Mouse (Mus musculus) urinary bladder, postnatal 10 days (tissue): ENCODE measurements around the gene Gm43191.
"Not testable (repeated sequence)": the region's sequence is repeated elsewhere in the genome, so short reads cannot be mapped to it uniquely, and the experiment has no call there.

Experiments used
- DNase-seq: peaks from one replicate; pipeline ENCODE4 v3.0.0; 2022; ENCODE audit warnings: low spot score

Gene Gm43191

GRCm38 (mm10) chr3:116661288-116661869 is 19.7 kb downstream of the Gm43191 start:
- DNase-seq, result no peak

GRCm38 (mm10) chr3:116659856-116660430 is 21.1 kb downstream of the Gm43191 start:
- DNase-seq, result no peak

GRCm38 (mm10) chr3:116658928-116659565 is 22.0 kb downstream of the Gm43191 start:
- DNase-seq, result no peak

DNA sequence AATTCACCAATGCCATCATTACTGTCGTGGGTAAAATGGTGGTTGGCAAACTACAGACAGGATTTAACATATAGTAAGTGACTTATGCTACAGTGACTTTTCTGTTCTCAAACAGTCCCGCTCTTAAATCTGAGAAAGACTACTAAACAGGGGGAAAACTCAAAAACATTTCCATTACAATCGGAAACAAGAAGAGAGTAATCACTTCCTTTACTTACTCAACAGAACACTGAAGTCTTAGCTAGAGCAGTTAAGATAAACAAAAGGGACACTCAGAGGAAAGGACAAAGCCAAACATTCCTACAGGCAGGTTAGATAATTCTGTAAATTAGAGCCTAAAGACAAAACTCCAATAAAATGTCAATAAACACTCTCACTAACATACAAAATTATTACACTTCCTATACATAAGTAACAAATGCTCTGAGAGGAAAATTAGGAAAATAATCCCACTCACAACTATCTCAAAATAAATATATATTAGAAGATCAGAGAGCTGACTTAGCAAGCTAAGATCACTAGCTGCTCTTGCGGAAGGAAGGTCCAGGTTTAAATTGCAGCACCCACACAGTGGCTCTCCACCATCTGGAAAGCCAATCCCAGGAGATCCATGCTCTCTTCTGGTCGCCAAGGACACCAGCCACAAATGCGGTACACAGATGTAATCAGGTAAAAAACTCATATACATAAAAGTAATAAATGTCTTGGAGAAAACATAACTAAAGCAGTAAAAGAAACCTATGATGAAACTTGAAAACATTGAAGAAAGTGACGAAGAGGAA is 24.7 kb downstream of the Gm43191 start:
- no peak for DNase-seq

GRCm38 (mm10) chr3:116654051-116654450 is 27.0 kb downstream of the Gm43191 start:
- DNase-seq, result not testable (repeated sequence)

DNA sequence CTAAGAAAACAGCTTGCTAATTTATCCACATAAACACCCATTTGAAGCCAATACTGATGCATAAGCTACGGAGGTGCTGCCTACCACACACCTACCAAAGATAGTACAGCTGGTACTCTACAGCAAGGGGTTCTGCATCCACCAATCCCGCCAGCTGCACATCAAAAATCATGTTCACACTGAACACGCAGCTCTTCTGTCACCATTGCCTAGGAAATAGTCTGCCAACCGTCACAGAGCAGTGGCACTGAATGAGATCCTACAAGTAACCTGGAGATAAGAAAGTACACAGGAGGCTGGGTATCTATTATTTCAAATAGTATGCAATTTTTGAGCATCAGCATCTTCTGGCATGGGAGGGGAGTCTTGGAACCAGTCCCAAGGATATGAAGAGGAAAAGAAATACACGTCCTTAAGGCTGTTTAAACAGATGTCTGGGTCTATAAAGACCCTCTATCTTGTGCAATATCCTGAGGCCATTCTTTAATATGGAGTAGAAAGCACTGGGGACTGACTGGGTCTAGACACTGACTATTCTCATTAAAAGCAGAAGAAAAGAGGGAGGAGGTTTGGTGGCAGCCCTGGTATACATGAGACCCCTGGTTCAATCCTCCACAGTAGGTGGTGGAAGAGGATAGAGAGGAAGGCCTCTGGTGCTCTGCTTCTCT is 27.6 kb downstream of the Gm43191 start:
- DNase-seq, result no peak

GRCm38 (mm10) chr3:116652033-116652446 is 29.0 kb downstream of the Gm43191 start:
- no peak for DNase-seq

GRCm38 (mm10) chr3:116650698-116651097 is 30.4 kb downstream of the Gm43191 start:
- DNase-seq, result no peak

- no peak for DNase-seq
These were observed 32.3 kb downstream of the Gm43191 start for GRCm38 (mm10) chr3:116648805-116649204.

- DNase-seq, result no peak
These were observed 34.7 kb downstream of the Gm43191 start for GRCm38 (mm10) chr3:116646387-116646786.

DNA sequence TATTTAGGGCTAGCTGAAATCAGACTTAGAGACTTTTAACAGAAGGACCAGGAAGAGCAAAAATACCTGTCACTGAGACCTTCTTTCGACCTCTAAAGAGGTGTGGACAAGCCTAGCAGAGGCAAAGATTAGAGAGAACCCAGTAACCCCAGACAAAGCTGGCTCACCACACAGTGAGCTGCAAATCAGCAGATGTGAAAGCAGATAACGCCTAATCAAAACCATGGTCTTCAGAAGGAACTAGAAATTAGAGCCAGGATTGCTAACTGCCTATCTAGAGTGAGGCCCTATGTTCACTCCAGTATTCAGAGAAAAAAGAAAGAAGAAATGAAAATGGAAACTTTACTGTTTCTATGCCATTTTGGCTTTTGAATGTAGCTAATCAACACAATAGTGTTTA is 38.7 kb downstream of the Gm43191 start:
- no peak for DNase-seq

GRCm38 (mm10) chr3:116641811-116642371 is 39.2 kb downstream of the Gm43191 start:
- DNase-seq, result no peak

GRCm38 (mm10) chr3:116640024-116640423 is 41.0 kb downstream of the Gm43191 start:
- no peak for DNase-seq

DNA sequence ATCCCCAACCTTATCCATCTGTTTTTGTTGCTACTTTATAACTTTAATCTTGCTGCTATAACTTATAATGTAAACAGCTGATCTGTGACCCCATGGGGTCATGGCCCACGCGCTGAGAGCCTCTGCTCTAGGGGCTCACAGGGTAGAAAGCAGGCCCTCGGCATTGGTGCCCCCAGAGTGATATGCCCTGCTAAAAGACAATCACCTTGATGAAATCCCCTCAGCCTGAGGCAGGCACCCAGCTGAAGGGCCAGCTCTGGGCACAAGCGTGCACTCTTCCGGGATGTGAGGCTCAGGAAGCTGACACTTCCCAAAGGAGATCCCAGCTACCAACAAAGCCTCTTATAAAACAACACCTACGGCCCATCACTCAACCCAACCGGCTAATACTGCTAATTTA is 42.5 kb downstream of the Gm43191 start:
- DNase-seq, result no peak

DNA sequence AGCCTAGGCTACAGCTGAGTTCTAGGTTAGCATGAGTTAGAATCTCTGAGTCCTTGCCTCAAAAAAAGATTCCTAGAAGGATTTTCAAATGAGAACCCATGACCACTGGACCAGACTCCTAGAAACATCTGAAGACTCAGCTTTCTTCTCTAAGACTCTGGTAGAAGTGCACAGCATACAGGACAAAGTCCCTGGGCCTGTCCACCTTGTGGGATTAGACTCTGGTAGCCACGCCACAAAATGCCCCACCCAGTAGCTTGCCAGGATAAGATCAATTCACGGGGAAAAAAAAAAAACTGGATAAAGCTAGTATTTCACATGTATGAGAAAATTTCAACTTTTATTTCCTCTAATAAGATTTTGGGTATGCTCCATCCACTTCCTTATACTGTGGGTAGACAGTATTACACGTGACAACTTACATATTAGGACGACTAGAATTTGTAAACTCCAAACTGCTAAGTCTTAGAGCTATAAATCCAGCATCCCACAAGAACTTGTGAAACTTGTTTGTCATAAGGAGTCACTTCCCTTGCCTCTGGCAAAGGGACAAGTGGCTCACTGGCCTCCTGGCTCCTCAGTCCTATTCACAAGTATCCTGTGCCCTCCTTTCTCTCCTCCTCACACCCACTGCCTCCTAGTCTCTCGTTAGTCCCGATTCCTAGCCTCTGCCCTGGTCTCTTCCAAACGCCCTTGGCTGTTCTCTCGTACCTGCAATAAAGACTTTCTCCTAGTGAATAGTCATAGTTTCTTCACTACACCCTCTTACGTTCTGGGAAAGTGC is 43.2 kb downstream of the Gm43191 start:
- DNase-seq, result no peak

DNA sequence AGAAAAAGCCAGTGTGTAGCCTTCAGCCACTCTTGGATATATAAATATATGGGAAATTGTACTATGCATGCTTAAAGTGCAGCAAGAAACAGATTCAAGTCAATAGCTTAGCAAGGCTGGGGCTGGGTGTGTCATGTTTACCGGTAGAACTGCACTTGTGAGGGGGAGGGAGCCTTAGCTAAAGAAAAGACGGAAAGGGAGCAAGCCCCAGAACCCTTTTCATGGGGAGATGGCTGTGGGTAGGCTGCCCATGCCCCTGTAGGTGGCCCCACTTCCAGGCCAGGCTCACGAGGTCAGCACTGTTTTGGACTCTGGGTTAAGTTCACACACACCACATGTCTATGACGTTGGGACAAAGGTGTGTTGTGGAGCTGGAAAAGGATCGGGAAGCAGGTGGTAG is 45.3 kb downstream of the Gm43191 start:
- no peak for DNase-seq

DNA sequence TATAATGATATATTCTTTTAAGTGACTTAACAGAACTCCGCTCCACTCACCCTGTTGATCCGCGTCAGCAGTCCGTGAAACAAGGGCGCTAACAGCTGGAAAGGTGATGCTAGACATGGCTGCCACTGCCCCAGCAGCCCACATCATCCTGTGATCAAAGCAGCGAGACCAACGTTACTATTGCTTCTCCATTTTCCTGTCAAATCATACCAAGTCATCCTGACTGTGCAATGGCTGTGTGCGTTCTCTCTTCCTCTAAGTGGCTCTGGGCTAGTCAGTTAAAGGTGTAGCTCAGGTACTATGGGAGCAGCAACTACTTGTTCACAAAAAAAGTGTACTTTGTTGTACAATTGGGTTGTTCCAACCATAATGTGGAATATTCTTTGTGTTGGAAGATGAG is 46.2 kb downstream of the Gm43191 start:
- no peak for DNase-seq

GRCm38 (mm10) chr3:116634091-116634490 is 47.0 kb downstream of the Gm43191 start:
- DNase-seq, result no peak

GRCm38 (mm10) chr3:116632971-116633370 is 48.1 kb downstream of the Gm43191 start:
- DNase-seq, result no peak

DNA sequence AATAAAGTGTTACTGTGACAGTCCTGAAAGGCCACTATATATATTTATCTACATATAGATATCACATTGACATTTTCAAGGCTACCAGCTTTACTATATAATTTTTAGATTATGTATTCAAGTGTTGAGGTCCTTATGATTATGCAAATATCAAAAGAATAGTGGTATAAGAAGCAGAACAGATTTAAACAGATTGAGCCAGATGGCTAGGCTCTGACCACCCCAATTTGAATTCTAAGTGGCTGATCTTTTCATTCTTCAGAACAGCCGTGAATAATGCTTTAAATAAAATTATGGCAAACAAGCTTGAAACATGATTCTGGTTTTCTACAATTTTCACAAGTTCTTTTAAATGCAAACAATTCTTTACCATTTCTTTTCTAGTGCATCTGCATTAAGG is 49.6 kb downstream of the Gm43191 start:
- no peak for DNase-seq

DNA sequence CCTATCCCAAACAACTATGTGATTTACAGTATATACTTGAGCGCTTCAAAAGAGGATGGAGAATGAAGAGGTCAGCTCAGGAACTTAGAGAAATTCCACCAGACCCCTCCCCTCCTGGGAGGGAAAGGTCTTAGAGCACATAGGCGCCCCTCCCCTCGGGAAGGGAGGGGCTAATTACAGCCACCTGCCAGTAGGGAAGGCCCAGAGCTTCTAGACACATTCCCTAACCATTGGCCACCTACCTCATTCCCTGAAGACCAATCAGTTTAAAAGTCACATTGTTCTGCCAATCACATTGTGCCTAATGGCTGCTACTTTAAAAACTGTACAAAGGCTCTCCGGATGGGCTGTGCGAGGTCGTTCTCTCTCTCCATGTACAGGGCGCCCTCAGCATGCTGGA is 58.4 kb downstream of the Gm43191 start:
- DNase-seq, result no peak
